Mouse (Mus musculus) lung, embryonic 16.5 days (tissue): ENCODE measurements around the gene Cemip. TPM values are rescaled to one million over a fixed set of nuclear protein-coding genes. Genes with fewer than 3 reads are reported as not detected.

Experiments used
- ATAC-seq: fragments of 200-750 bp; cut with Nextera tagmentation; 2 replicates; pipeline ENCODE4 v1.8.0; 2017; ENCODE audit warnings: low read depth, mild to moderate bottlenecking, moderate library complexity
- H3K27ac ChIP-seq: fragments of 300-500 bp; sonication (generic); 2 replicates; pipeline ENCODE4 v1.5.1; 2014; ENCODE audit warnings: mild to moderate bottlenecking, control low read depth, low read length
- H3K27me3 ChIP-seq: fragments of 300-500 bp; sonication (generic); 2 replicates; pipeline ENCODE4 v1.6.1; 2014; ENCODE audit warnings: low read depth, low read length, mixed read lengths; ENCODE audit not compliant: control insufficient read depth, insufficient read depth
- H3K36me3 ChIP-seq: fragments of 300-500 bp; sonication (generic); 2 replicates; pipeline ENCODE4 v1.6.1; 2014; ENCODE audit warnings: low read length; ENCODE audit not compliant: control insufficient read depth, insufficient read depth
- H3K4me1 ChIP-seq: fragments of 300-500 bp; sonication (generic); replicated peaks from 2 replicates; pipeline ENCODE4 v1.6.1; 2014; ENCODE audit warnings: low read length, mixed read lengths; ENCODE audit not compliant: control insufficient read depth, insufficient read depth
- H3K4me2 ChIP-seq: fragments of 300-500 bp; sonication (generic); 2 replicates; pipeline ENCODE4 v1.6.1; 2014; ENCODE audit warnings: low read depth, low read length, control low read depth
- H3K4me3 ChIP-seq: fragments of 300-500 bp; sonication (generic); 2 replicates; pipeline ENCODE4 v1.5.1; 2014; ENCODE audit warnings: mild to moderate bottlenecking, low read length, control low read depth
- H3K9ac ChIP-seq: fragments of 300-500 bp; sonication (generic); 2 replicates; pipeline ENCODE4 v1.6.1; 2014; ENCODE audit warnings: low read length, control low read depth
- H3K9me3 ChIP-seq: fragments of 300-500 bp; sonication (generic); 2 replicates; pipeline ENCODE4 v1.6.1; 2016; ENCODE audit warnings: low read length; ENCODE audit not compliant: control insufficient read depth
- WGBS: fragments of 180-500 bp; shearing (Covaris S2); extraction: QIAGEN DNeasy Blood & Tissue Kit; methylation state at CpG from one replicate; pipeline ENCODE4 v1.1.7; 2014; 5-methylcytosine and 5-hydroxymethylcytosine counted together
- polyA plus RNA-seq: library from polyadenylated mRNA; unstranded; fragments of >200 nt; fragmentation: Nextera tagmentation; extraction: Ambion mirVana; gene quantifications from 2 replicates; pipeline ENCODE4 v1.2.1, GENCODE M21; 2015

Gene Cemip
- polyA plus RNA-seq, 1 experiment from 2014 or later = 1.4 TPM

DNA sequence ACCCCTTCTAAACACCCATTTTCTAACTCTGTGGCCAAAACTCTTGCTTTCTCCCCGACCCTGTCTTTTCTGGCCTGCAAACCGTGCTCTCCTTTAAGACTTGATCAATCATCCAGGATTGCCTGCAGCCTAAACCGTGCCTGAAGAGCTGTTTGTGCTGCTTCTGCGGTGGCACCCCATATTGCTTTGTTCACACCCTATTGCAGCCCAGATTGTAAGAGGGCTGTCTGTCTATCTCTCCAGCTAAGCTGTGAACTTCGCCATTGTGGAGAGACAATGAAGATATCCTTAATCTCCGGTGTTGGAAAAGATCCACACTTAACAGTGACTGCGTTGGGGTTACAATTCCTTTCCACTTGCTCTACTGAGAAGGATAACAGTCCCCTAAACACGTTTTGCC is 12.0 kb downstream of the Cemip start:
- Histone ChIP-seq H3K27ac (no peak overlapping the region), H3K4me2 (no peak overlapping the region)
- ATAC-seq = no peak

DNA sequence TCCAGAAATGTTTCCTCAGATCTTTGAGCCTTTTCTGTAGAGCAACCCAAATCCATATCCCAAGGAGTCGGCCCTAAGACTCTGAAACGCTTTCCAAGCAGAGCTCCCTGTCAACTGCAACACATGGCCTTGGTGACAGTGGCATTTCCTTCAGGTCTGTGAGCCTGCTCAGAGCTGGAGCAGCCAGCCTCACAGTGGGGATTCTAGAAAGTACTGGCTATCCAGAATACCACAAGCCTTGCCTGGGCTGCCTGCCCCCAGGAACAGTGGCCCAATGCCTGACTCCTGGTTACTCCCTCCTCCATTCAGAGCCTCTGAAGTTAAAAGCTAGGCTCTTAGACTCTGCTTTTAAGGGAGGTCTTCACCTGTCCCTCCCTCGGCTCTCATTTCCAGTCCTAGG is 12.4 kb downstream of the Cemip start:
- H3K9me3 ChIP-seq = no peaks in the 10 kb centered on the region
- no peaks in the 10 kb centered on the region for H3K4me1 ChIP-seq
- H3K27me3 ChIP-seq = no peaks in the 10 kb centered on the region
- no peak overlapping the region for H3K9ac ChIP-seq
- 66% methylated on average over 3 of the region's 3 CpGs for WGBS
- no peak for ATAC-seq
- H3K27ac ChIP-seq = no peak overlapping the region
- no peaks in the 10 kb centered on the region for H3K36me3 ChIP-seq
- no peak overlapping the region for H3K4me2 ChIP-seq
- no peak overlapping the region for H3K4me3 ChIP-seq

More for the DNA sequence above, 12.0 kb downstream of the Cemip start:
- Histone ChIP-seq H3K27me3 (no peaks in the 10 kb centered on the region), H3K9ac (no peak overlapping the region), H3K9me3 (no peaks in the 10 kb centered on the region), H3K36me3 (no peaks in the 10 kb centered on the region), H3K4me3 (no peak overlapping the region), H3K4me1 (no peaks in the 10 kb centered on the region)
- WGBS = 42% methylated on average over 8 of the region's 8 CpGs

DNA sequence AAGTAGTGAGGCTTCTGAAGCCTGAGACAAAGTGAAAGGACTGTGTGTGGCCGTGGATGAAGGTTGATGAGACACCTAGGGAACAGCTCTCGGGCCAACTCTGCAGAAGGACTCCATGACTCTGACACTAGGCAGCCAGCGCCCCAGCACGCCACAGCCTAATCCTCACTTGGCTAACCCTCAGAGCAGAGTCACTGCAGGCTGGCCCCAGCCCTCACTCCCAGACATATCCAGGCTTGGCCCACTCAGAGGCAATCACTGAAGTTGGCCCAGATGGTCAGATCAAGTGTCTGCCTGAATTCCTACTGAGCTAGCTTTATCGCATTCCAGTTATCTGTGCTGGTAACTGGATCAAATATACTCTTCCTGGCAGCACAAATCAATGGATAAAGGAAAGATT is 17.4 kb downstream of the Cemip start:
- no peaks in the 10 kb centered on the region for H3K27me3 ChIP-seq
- H3K27ac ChIP-seq = no peak overlapping the region
- H3K4me2 ChIP-seq = no peak overlapping the region
- H3K9ac ChIP-seq = no peak overlapping the region
- no peaks in the 10 kb centered on the region for H3K9me3 ChIP-seq
- no peak overlapping the region for H3K4me3 ChIP-seq
- no peaks in the 10 kb centered on the region for H3K4me1 ChIP-seq
- ATAC-seq = no peak
- H3K36me3 ChIP-seq = no peaks in the 10 kb centered on the region
- WGBS = 69% methylated on average over 5 of the region's 5 CpGs

DNA sequence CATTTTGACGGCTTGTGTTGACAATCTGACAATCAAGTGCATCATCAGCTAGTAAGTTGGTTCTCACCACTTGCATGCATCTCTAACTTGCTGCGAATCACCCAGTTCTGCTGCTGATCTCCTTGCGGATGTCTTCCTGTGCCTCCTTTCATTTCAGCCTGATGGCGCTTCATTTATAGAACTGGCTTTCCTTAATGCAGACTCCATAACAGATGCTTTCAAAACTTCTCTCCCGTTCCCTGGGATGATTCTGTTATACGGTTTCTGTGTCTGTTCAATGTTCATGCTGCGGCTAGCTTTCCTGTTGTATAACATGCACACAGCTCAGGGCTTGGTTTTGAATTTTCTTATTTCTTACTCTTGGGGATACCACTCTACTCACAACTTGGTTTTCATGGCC is 26.5 kb downstream of the Cemip start:
- Histone ChIP-seq H3K27ac (no peak overlapping the region), H3K4me1 (peaks cover 4% of the 10 kb centered on the region), H3K4me2 (no peak overlapping the region), H3K27me3 (no peaks in the 10 kb centered on the region), H3K9me3 (no peaks in the 10 kb centered on the region), H3K4me3 (no peak overlapping the region), H3K36me3 (no peaks in the 10 kb centered on the region), H3K9ac (no peak overlapping the region)
- WGBS = 90% methylated on average over 7 of the region's 7 CpGs
- no peak for ATAC-seq

GRCm38 (mm10) chr7:84055961-84056629 is 30.2 kb downstream of the Cemip start:
- Histone ChIP-seq H3K4me2 (no peak overlapping the region), H3K9me3 (no peaks in the 10 kb centered on the region), H3K27me3 (no peaks in the 10 kb centered on the region), H3K4me1 (peaks cover 4% of the 10 kb centered on the region), H3K27ac (no peak overlapping the region), H3K36me3 (no peaks in the 10 kb centered on the region), H3K4me3 (no peak overlapping the region), H3K9ac (no peak overlapping the region)
- WGBS = 39% methylated on average over 7 of the region's 7 CpGs
- peak; percentile 72; the same call in 1 of the 2 replicates for ATAC-seq

GRCm38 (mm10) chr7:84053856-84054255 is 32.4 kb downstream of the Cemip start:
- no peak overlapping the region for H3K9ac ChIP-seq
- no peak for ATAC-seq
- no peaks in the 10 kb centered on the region for H3K9me3 ChIP-seq
- WGBS = 83% methylated on average over 7 of the region's 7 CpGs
- no peak overlapping the region for H3K4me2 ChIP-seq
- peaks cover 4% of the 10 kb centered on the region for H3K4me1 ChIP-seq
- no peaks in the 10 kb centered on the region for H3K27me3 ChIP-seq
- H3K4me3 ChIP-seq = no peak overlapping the region
- H3K36me3 ChIP-seq = no peaks in the 10 kb centered on the region
- no peak overlapping the region for H3K27ac ChIP-seq

GRCm38 (mm10) chr7:84051423-84051822 is 34.9 kb downstream of the Cemip start:
- ATAC-seq = no peak
- WGBS = 62% methylated on average over 4 of the region's 4 CpGs
- H3K4me1 ChIP-seq = peaks cover 4% of the 10 kb centered on the region; the same call in 1 of the 2 replicates

GRCm38 (mm10) chr7:84045546-84045945 is 40.8 kb downstream of the Cemip start:
- H3K9me3 ChIP-seq = no peaks in the 10 kb centered on the region
- WGBS = 64% methylated on average over 4 of the region's 4 CpGs
- no peak for ATAC-seq

More at GRCm38 (mm10) chr7:84051423-84051822, 34.9 kb downstream of the Cemip start:
- Histone ChIP-seq H3K9me3 (no peaks in the 10 kb centered on the region), H3K36me3 (no peaks in the 10 kb centered on the region), H3K27ac (no peak overlapping the region), H3K4me2 (no peak overlapping the region), H3K27me3 (no peaks in the 10 kb centered on the region), H3K4me3 (no peak overlapping the region), H3K9ac (no peak overlapping the region)

DNA sequence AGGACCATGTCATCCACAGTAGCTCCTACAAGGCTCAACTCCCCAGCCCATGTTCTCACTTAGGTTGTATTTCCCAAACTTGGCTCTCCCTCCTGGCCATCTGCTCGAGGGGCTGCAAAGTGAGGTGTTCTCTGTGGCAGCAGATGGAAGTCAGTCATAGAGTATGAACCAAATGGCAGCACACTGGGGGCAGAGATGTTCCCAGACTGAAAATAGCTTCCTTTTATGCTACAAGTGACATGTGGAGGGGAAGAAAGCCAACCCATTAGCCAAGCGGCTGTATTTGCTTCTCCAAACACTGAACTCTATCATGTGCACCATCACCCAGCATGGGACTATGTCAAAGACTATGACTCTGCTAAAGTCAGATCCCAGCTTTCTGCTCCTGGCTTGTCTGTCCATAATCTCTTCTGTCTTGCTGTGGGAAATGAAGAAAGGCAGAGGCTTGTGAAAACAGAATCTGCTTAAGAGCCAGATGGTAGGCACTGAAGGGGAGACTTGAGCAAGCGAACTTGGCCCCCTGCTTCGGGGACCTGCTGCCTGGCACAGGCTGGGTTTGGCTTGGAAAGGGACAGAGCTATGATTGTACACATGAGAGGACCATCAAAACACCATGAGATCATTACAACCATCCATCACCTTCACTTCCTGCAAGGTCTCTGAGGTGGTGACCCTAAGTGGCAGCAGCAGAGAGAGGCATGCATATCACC is 41.6 kb downstream of the Cemip start:
- Histone ChIP-seq H3K9me3 (no peaks in the 10 kb centered on the region), H3K27me3 (no peaks in the 10 kb centered on the region), H3K36me3 (no peaks in the 10 kb centered on the region), H3K27ac (no peak overlapping the region), H3K4me1 (no peaks in the 10 kb centered on the region), H3K4me2 (no peak overlapping the region), H3K4me3 (no peak overlapping the region), H3K9ac (no peak overlapping the region)
- WGBS = 77% methylated on average over 4 of the region's 4 CpGs
- no peak for ATAC-seq

More at GRCm38 (mm10) chr7:84045546-84045945, 40.8 kb downstream of the Cemip start:
- Histone ChIP-seq H3K36me3 (no peaks in the 10 kb centered on the region), H3K27me3 (no peaks in the 10 kb centered on the region), H3K27ac (no peak overlapping the region), H3K9ac (no peak overlapping the region), H3K4me2 (no peak overlapping the region), H3K4me3 (no peak overlapping the region), H3K4me1 (no peaks in the 10 kb centered on the region)
